Mouse (Mus musculus) limb, embryonic 11.5 days (tissue): ENCODE measurements around the gene Ablim1. TPM values are rescaled to one million over a fixed set of nuclear protein-coding genes. Genes with fewer than 3 reads are reported as not detected.

Experiments
- ATAC-seq: fragments of 200-750 bp; cut with Nextera tagmentation; 2 replicates; pipeline ENCODE4 v1.8.0; 2017; ENCODE audit warnings: low read depth; ENCODE audit not compliant: insufficient number of reproducible peaks, low FRiP score, low TSS enrichment
- DNase-seq: peaks from one replicate; pipeline ENCODE4 v3.0.0-alpha.2; 2015; ENCODE audit warnings: low spot score
- H3K27ac ChIP-seq: fragments of 300-500 bp; sonication (generic); replicated peaks from 2 replicates; pipeline ENCODE4 v1.5.1; 2014; ENCODE audit warnings: low read depth, mild to moderate bottlenecking, low read length
- H3K27me3 ChIP-seq: fragments of 300-500 bp; sonication (generic); 2 replicates; pipeline ENCODE4 v1.6.1; 2014; ENCODE audit warnings: mild to moderate bottlenecking, low read length, mixed read lengths; ENCODE audit not compliant: control insufficient read depth, insufficient read depth
- H3K36me3 ChIP-seq: fragments of 300-500 bp; sonication (generic); 2 replicates; pipeline ENCODE4 v1.6.1; 2014; ENCODE audit warnings: mild to moderate bottlenecking, low read length, moderate library complexity, mixed read lengths; ENCODE audit not compliant: control insufficient read depth, insufficient read depth
- H3K4me1 ChIP-seq: fragments of 300-500 bp; sonication (generic); 2 replicates; pipeline ENCODE4 v1.6.1; 2014; ENCODE audit warnings: low read length, mixed read lengths; ENCODE audit not compliant: control insufficient read depth, insufficient read depth
- H3K4me2 ChIP-seq: fragments of 300-500 bp; sonication (generic); 2 replicates; pipeline ENCODE4 v1.6.1; 2014; ENCODE audit warnings: low read depth, mild to moderate bottlenecking, moderate library complexity; ENCODE audit not compliant: severe bottlenecking
- H3K4me3 ChIP-seq: fragments of 300-500 bp; sonication (generic); 2 replicates; pipeline ENCODE4 v1.5.1; 2014; ENCODE audit warnings: low read depth, low read length
- H3K9ac ChIP-seq: fragments of 300-500 bp; sonication (generic); 2 replicates; pipeline ENCODE4 v1.6.1; 2014; ENCODE audit warnings: mild to moderate bottlenecking, low read length
- H3K9me3 ChIP-seq: fragments of 300-500 bp; sonication (generic); 2 replicates; pipeline ENCODE4 v1.6.1; 2016; ENCODE audit warnings: low read length; ENCODE audit not compliant: control insufficient read depth
- WGBS: fragments of 180-500 bp; shearing (Covaris S2); extraction: QIAGEN DNeasy Blood & Tissue Kit; methylation state at CpG from one replicate; pipeline ENCODE4 v1.1.7; 2014; 5-methylcytosine and 5-hydroxymethylcytosine counted together
- polyA plus RNA-seq: library from polyadenylated mRNA; unstranded; fragments of >200 nt; fragmentation: Nextera tagmentation; extraction: Ambion mirVana; gene quantifications from 2 replicates; pipeline ENCODE4 v1.2.1, GENCODE M21; 2014

Gene Ablim1
- polyA plus RNA-seq, 1 experiment from 2014 or later = 16.8 TPM

- H3K27ac ChIP-seq = no peak overlapping the region
- H3K36me3 ChIP-seq = no peaks in the 10 kb centered on the region
- no peaks in the 10 kb centered on the region for H3K27me3 ChIP-seq
- no peaks in the 10 kb centered on the region for H3K9me3 ChIP-seq
- no peak overlapping the region for H3K4me3 ChIP-seq
- WGBS = 31% methylated on average over 10 of the region's 10 CpGs
- no peak overlapping the region for H3K9ac ChIP-seq
- no peak for DNase-seq
- ATAC-seq = no peak
- no peak overlapping the region for H3K4me2 ChIP-seq
- H3K4me1 ChIP-seq = peaks cover 9% of the 10 kb centered on the region; the same call in 1 of the 2 replicates
These were observed 73.1 kb downstream of the Ablim1 start for GRCm38 (mm10) chr19:57241363-57242192.

- no peaks in the 10 kb centered on the region for H3K27me3 ChIP-seq
- H3K4me2 ChIP-seq = no peak overlapping the region
- no peaks in the 10 kb centered on the region for H3K9me3 ChIP-seq
- no peak for DNase-seq
- no peaks in the 10 kb centered on the region for H3K36me3 ChIP-seq
- ATAC-seq = no peak
- H3K9ac ChIP-seq = no peak overlapping the region
- H3K27ac ChIP-seq = no peak overlapping the region
- 65% methylated on average over 6 of the region's 6 CpGs for WGBS
- peaks cover 9% of the 10 kb centered on the region; the same call in 1 of the 2 replicates for H3K4me1 ChIP-seq
- no peak overlapping the region for H3K4me3 ChIP-seq
These were observed 74.5 kb downstream of the Ablim1 start for GRCm38 (mm10) chr19:57240259-57240658.

GRCm38 (mm10) chr19:57239176-57239784 lies 75.4 kb downstream of the Ablim1 start:
- Histone ChIP-seq H3K4me3 (no peak overlapping the region), H3K4me1 (peaks cover 9% of the 10 kb centered on the region; the same call in 1 of the 2 replicates)

GRCm38 (mm10) chr19:57238461-57238860 lies 76.3 kb downstream of the Ablim1 start:
- no peaks in the 10 kb centered on the region for H3K36me3 ChIP-seq
- no peak overlapping the region for H3K9ac ChIP-seq
- no peak overlapping the region for H3K4me2 ChIP-seq
- ATAC-seq (no peak), DNase-seq (no peak)
- no peak overlapping the region for H3K4me3 ChIP-seq
- no peaks in the 10 kb centered on the region for H3K9me3 ChIP-seq
- H3K27ac ChIP-seq = no peak overlapping the region
- no peaks in the 10 kb centered on the region for H3K27me3 ChIP-seq
- 81% methylated on average over 7 of the region's 7 CpGs for WGBS
- H3K4me1 ChIP-seq = peaks cover 6% of the 10 kb centered on the region; the same call in 1 of the 2 replicates

More at GRCm38 (mm10) chr19:57239176-57239784, 75.4 kb downstream of the Ablim1 start:
- no peaks in the 10 kb centered on the region for H3K9me3 ChIP-seq
- H3K27ac ChIP-seq = no peak overlapping the region
- WGBS = 82% methylated on average over 11 of the region's 11 CpGs
- ATAC-seq = no peak
- H3K4me2 ChIP-seq = no peak overlapping the region
- DNase-seq = no peak
- H3K36me3 ChIP-seq = no peaks in the 10 kb centered on the region
- no peak overlapping the region for H3K9ac ChIP-seq
- H3K27me3 ChIP-seq = no peaks in the 10 kb centered on the region

- Histone ChIP-seq H3K4me3 (no peak overlapping the region), H3K4me1 (peaks cover 6% of the 10 kb centered on the region; the same call in 1 of the 2 replicates), H3K9me3 (no peaks in the 10 kb centered on the region), H3K27ac (no peak overlapping the region), H3K4me2 (no peak overlapping the region), H3K27me3 (no peaks in the 10 kb centered on the region), H3K36me3 (no peaks in the 10 kb centered on the region), H3K9ac (no peak overlapping the region)
- ATAC-seq (no peak), DNase-seq (no peak)
- 85% methylated on average over 6 of the region's 6 CpGs for WGBS
These were observed 77.2 kb downstream of the Ablim1 start for GRCm38 (mm10) chr19:57237534-57237933.

GRCm38 (mm10) chr19:57236647-57237046 lies 78.1 kb downstream of the Ablim1 start:
- Histone ChIP-seq H3K4me1 (no peaks in the 10 kb centered on the region), H3K27me3 (no peaks in the 10 kb centered on the region), H3K9me3 (no peaks in the 10 kb centered on the region), H3K4me2 (no peak overlapping the region), H3K36me3 (no peaks in the 10 kb centered on the region), H3K4me3 (no peak overlapping the region), H3K9ac (no peak overlapping the region), H3K27ac (no peak overlapping the region)
- DNase-seq (no peak), ATAC-seq (no peak)
- 70% methylated on average over 15 of the region's 15 CpGs for WGBS

DNA sequence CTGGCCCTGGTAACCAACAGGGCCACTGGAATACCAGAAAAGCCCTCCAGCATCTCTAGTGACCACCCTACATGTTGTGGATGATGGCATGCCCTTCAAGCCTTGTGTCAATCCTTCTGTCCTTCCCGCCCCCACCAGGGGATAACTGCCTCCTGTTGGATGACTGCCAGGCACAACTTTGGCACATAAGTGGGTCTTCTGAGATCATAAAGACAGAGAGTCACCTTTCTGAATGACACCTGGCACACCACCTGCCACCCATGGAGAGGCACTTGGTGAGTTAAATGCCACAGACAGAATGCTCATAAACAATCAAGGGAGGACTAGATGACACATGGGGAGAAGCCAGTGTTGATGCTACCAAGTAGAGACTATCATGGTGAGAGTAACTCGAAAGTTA lies 78.8 kb downstream of the Ablim1 start:
- no peak overlapping the region for H3K4me3 ChIP-seq
- H3K4me2 ChIP-seq = no peak overlapping the region
- no peaks in the 10 kb centered on the region for H3K36me3 ChIP-seq
- no peak for ATAC-seq
- no peaks in the 10 kb centered on the region for H3K4me1 ChIP-seq
- H3K9ac ChIP-seq = no peak overlapping the region
- H3K9me3 ChIP-seq = no peaks in the 10 kb centered on the region
- H3K27ac ChIP-seq = no peak overlapping the region
- H3K27me3 ChIP-seq = no peaks in the 10 kb centered on the region
- 94% methylated on average over 2 of the region's 2 CpGs for WGBS
- no peak for DNase-seq

GRCm38 (mm10) chr19:57230996-57231395 lies 83.7 kb downstream of the Ablim1 start:
- Histone ChIP-seq H3K4me1 (no peaks in the 10 kb centered on the region), H3K4me3 (no peak overlapping the region), H3K4me2 (no peak overlapping the region), H3K9ac (no peak overlapping the region), H3K36me3 (no peaks in the 10 kb centered on the region), H3K27ac (no peak overlapping the region), H3K27me3 (no peaks in the 10 kb centered on the region), H3K9me3 (no peaks in the 10 kb centered on the region)
- WGBS = 69% methylated on average over 4 of the region's 4 CpGs
- no peak for DNase-seq
- no peak for ATAC-seq
